Mouse (Mus musculus) bone marrow macrophage, adult 2 months (primary cell): ENCODE results near the gene Relch.

Experiments
- CTCF ChIP-seq: IDR thresholded peaks from 2 replicates; pipeline ENCODE4 v1.5.1; 2012; ENCODE audit warnings: low read depth, mild to moderate bottlenecking, low read length, moderate library complexity
- POLR2A ChIP-seq: IDR thresholded peaks from 2 replicates; pipeline ENCODE4 v1.6.1; 2012; ENCODE audit warnings: mild to moderate bottlenecking, low read depth, low read length, borderline replicate concordance

GRCm38 (mm10) chr1:105709415-105709814 is 45.8 kb downstream of the Relch start:
- TF ChIP-seq CTCF = no peak
- no peak for TF ChIP-seq POLR2A
